ENCODE assay signal across 27 mouse cellular contexts in the genomic region with DNA sequence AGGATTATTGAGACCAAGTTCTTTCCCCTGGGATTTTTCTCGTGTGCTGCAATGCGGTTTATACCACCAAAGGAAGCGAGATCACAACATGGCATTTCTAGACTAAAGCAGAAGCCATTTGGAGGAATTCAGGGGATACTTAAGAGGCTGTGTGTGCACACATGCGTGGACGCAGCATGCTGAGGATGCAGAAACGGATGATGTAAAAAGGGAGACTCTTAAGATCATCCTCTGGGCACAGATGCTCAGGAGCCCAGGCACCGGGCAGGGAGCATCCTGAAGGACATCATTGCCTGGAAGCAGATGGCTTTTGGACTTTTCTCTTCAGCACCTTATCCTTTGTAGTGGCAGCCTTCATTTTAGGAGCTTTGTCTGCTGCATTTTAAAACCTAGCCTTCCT.
DNase-seq lines count a peak whose midpoint lies in the region; ATAC-seq and TF ChIP-seq lines count a peak whose summit lies in the region.
"Had no signal": no experiment of that assay in that cellular context is flagged by ENCODE, and none has a peak within 500 bp of the region (broad histone marks: within the 10 kb centered on the region; RNA-seq: fewer than 3 reads in every experiment).

No protein-coding gene starts in this region.

- H3K9ac ChIP-seq in heart, embryonic 13.5 days = no peak overlapping the region
- no peak overlapping the region for H3K9ac ChIP-seq in hindbrain, postnatal 0 days (replicated peaks; ENCODE audit: low read length)
- no peak overlapping the region for H3K9ac ChIP-seq in hindbrain, embryonic 13.5 days
- no peak overlapping the region for H3K9ac ChIP-seq in neural tube, embryonic 13.5 days
- H3K9ac ChIP-seq in neural tube, embryonic 15.5 days (replicated peaks) = no peak overlapping the region
- H3K9ac ChIP-seq: embryonic facial prominence, embryonic 12.5 days; kidney, embryonic 15.5 days; liver, embryonic 14.5 days had no signal

- H3K27me3 ChIP-seq in heart, embryonic 13.5 days (replicated peaks) = no peaks in the 10 kb centered on the region
- no peaks in the 10 kb centered on the region for H3K27me3 ChIP-seq in hindbrain, postnatal 0 days (ENCODE audit: insufficient read depth, low read length)
- no peaks in the 10 kb centered on the region for H3K27me3 ChIP-seq in hindbrain, embryonic 13.5 days
- H3K27me3 ChIP-seq in neural tube, embryonic 13.5 days = no peaks in the 10 kb centered on the region
- no peaks in the 10 kb centered on the region for H3K27me3 ChIP-seq in neural tube, embryonic 15.5 days (replicated peaks)
- H3K27me3 ChIP-seq: embryonic facial prominence, embryonic 12.5 days had no signal

- H3K4me1 ChIP-seq in heart, embryonic 13.5 days = peaks cover 39% of the 10 kb centered on the region
- peaks cover 7% of the 10 kb centered on the region; the same call in 1 of the 2 replicates for H3K4me1 ChIP-seq in hindbrain, postnatal 0 days (ENCODE audit: insufficient read depth, low read length)
- H3K4me1 ChIP-seq in hindbrain, embryonic 13.5 days (replicated peaks) = peaks cover 9% of the 10 kb centered on the region
- peaks cover 16% of the 10 kb centered on the region for H3K4me1 ChIP-seq in neural tube, embryonic 13.5 days (replicated peaks)
- H3K4me1 ChIP-seq in neural tube, embryonic 15.5 days = peaks cover 10% of the 10 kb centered on the region

- no peak overlapping the region for H3K4me2 ChIP-seq in heart, embryonic 13.5 days
- peak overlapping the region; percentile 19; the same call in 1 of the 2 replicates for H3K4me2 ChIP-seq in hindbrain, postnatal 0 days (ENCODE audit: low read depth, low read length)
- no peak overlapping the region for H3K4me2 ChIP-seq in hindbrain, embryonic 13.5 days
- no peak overlapping the region for H3K4me2 ChIP-seq in neural tube, embryonic 13.5 days
- peak overlapping the region; percentile 9; the same call in 1 of the 2 replicates for H3K4me2 ChIP-seq in neural tube, embryonic 15.5 days
- H3K4me2 ChIP-seq: embryonic facial prominence, embryonic 12.5 days; kidney, embryonic 15.5 days had no signal

- no peaks in the 10 kb centered on the region for H3K36me3 ChIP-seq in heart, embryonic 13.5 days
- no peaks in the 10 kb centered on the region for H3K36me3 ChIP-seq in hindbrain, postnatal 0 days (ENCODE audit: insufficient read depth, low read length)
- no peaks in the 10 kb centered on the region for H3K36me3 ChIP-seq in hindbrain, embryonic 13.5 days
- no peaks in the 10 kb centered on the region for H3K36me3 ChIP-seq in neural tube, embryonic 13.5 days
- H3K36me3 ChIP-seq in neural tube, embryonic 15.5 days = no peaks in the 10 kb centered on the region
- H3K36me3 ChIP-seq: embryonic facial prominence, embryonic 12.5 days; kidney, embryonic 15.5 days had no signal

- H3K4me3 ChIP-seq in heart, embryonic 13.5 days = no peak overlapping the region
- no peak overlapping the region for H3K4me3 ChIP-seq in hindbrain, postnatal 0 days (ENCODE audit: low read length)
- no peak overlapping the region for H3K4me3 ChIP-seq in hindbrain, embryonic 13.5 days
- H3K4me3 ChIP-seq in neural tube, embryonic 13.5 days = no peak overlapping the region
- H3K4me3 ChIP-seq in neural tube, embryonic 15.5 days (replicated peaks) = no peak overlapping the region
- H3K4me3 ChIP-seq: embryonic facial prominence, embryonic 12.5 days; kidney, embryonic 15.5 days had no signal

- no peaks in the 10 kb centered on the region for H3K9me3 ChIP-seq in heart, embryonic 13.5 days
- H3K9me3 ChIP-seq in hindbrain, postnatal 0 days (ENCODE audit: low read length) = no peaks in the 10 kb centered on the region
- H3K9me3 ChIP-seq in hindbrain, embryonic 13.5 days = no peaks in the 10 kb centered on the region
- H3K9me3 ChIP-seq in neural tube, embryonic 13.5 days = no peaks in the 10 kb centered on the region
- no peaks in the 10 kb centered on the region for H3K9me3 ChIP-seq in neural tube, embryonic 15.5 days (replicated peaks)
- H3K9me3 ChIP-seq: embryonic facial prominence, embryonic 12.5 days; kidney, embryonic 15.5 days had no signal

- no peak for TF ChIP-seq CTCF in hindbrain, postnatal 0 days (IDR thresholded peaks at IDR 0.05; ENCODE audit: low read depth)

- no peak for DNase-seq in heart, adult 8-10 months (ENCODE audit: low spot score)
- DNase-seq in hindbrain, postnatal 0 days (ENCODE audit: low spot score) = no peak
- no peak for DNase-seq in neural tube, embryonic 10.5 days (ENCODE audit: extremely low spot score, low spot score)
- DNase-seq in urinary bladder, postnatal 4 days (ENCODE audit: low spot score in 2 of 2) = no peak
- DNase-seq: adrenal gland, postnatal 14 days; cerebellum, postnatal 36 days; embryo, embryonic 11 days; heart, postnatal 36 days; kidney, adult 18-20 months; left cerebral cortex, postnatal 4 days; liver; lung, adult 2 months; lung, postnatal 10 days; midbrain, embryonic 14.5 days; right cerebral cortex, adult 18-20 months; thymus, postnatal 4 days had no signal

- H3K27ac ChIP-seq in heart, embryonic 13.5 days (replicated peaks) = 0 out of 2 replicates have a peak overlapping the region, but pooled peaks have one; percentile 2
- peak overlapping the region; percentile 56 for H3K27ac ChIP-seq in hindbrain, postnatal 0 days
- no peak overlapping the region for H3K27ac ChIP-seq in hindbrain, embryonic 13.5 days
- peak overlapping the region; percentile 42; the same call in 1 of the 2 replicates for H3K27ac ChIP-seq in neural tube, embryonic 13.5 days (replicated peaks)
- H3K27ac ChIP-seq in neural tube, embryonic 15.5 days (replicated peaks) = peak overlapping the region; percentile 52
- H3K27ac ChIP-seq: embryonic facial prominence, embryonic 12.5 days; kidney, embryonic 15.5 days; liver, embryonic 14.5 days; macrophage had no signal

- WGBS in heart, embryonic 13.5 days = 80% methylated on average over 7 of the region's 7 CpGs
- 55% methylated on average over 7 of the region's 7 CpGs for WGBS in hindbrain, postnatal 0 days
- 68% methylated on average over 7 of the region's 7 CpGs for WGBS in hindbrain, embryonic 13.5 days
- WGBS in neural tube, embryonic 13.5 days = 71% methylated on average over 7 of the region's 7 CpGs
- 57% methylated on average over 7 of the region's 7 CpGs for WGBS in neural tube, embryonic 15.5 days

- ATAC-seq in heart, embryonic 13.5 days (ENCODE audit: extremely low read depth, insufficient number of reproducible peaks, low FRiP score, low TSS enrichment) = no peak
- no peak for ATAC-seq in hindbrain, postnatal 0 days
- ATAC-seq in hindbrain, embryonic 13.5 days (ENCODE audit: low FRiP score) = no peak
- no peak for ATAC-seq in neural tube, embryonic 13.5 days (ENCODE audit: low read depth)
- 0 out of 2 replicates have a peak, but pooled peaks have one; percentile 45 for ATAC-seq in neural tube, embryonic 15.5 days (ENCODE audit: low FRiP score)
- ATAC-seq: CD4-positive, CD25-positive, alpha-beta regulatory T cell, adult 4 months; forebrain, embryonic 14.5 days; inflammation-experienced regulatory T-cells, adult 6 months had no signal

Comparison
In these comparisons a context has a peak if more than half of its experiments do, and no peak if none do; other contexts are left out.
1. H3K4me2 ChIP-seq: peak in hindbrain, postnatal 0 days (single experiment) and neural tube, embryonic 15.5 days (single experiment); none in heart, embryonic 13.5 days (single experiment), hindbrain, embryonic 13.5 days (single experiment) and neural tube, embryonic 13.5 days (single experiment).